Mouse (Mus musculus) myocyte (in vitro differentiated cells): ENCODE measurements around the gene Tmem63b. TPM values are rescaled to one million over a fixed set of nuclear protein-coding genes. Genes with fewer than 3 reads are reported as not detected.
"Not testable (repeated sequence)": the region's sequence is repeated elsewhere in the genome, so short reads cannot be mapped to it uniquely, and the experiment has no call there.

Source experiments
- H3K27me3 ChIP-seq: one replicate; pipeline ENCODE4 v1.6.1; 2011; ENCODE audit not compliant: control insufficient read depth, insufficient read depth, insufficient read length
- H3K36me3 ChIP-seq: one replicate; pipeline ENCODE4 v1.6.1; 2011; ENCODE audit not compliant: control insufficient read depth, insufficient read depth
- H3K4me2 ChIP-seq: one replicate; pipeline ENCODE4 v1.6.1; 2011; ENCODE audit warnings: low read depth, control low read depth
- H3K4me3 ChIP-seq: one replicate; pipeline ENCODE4 v1.5.1; 2011; ENCODE audit warnings: mild to moderate bottlenecking, control low read depth, moderate library complexity
- H3K79me2 ChIP-seq: one replicate; pipeline ENCODE4 v1.6.1; 2011; ENCODE audit not compliant: control insufficient read depth, insufficient read depth
- H3ac ChIP-seq: one replicate; pipeline ENCODE4 v1.6.1; 2011; ENCODE audit not compliant: control insufficient read depth, insufficient read length
- CEBPB ChIP-seq: IDR thresholded peaks from 2 replicates; pipeline ENCODE4 v1.6.1; 2011; ENCODE audit warnings: mild to moderate bottlenecking, moderate library complexity; ENCODE audit not compliant: poor library complexity, insufficient read depth, severe bottlenecking
- E2F4 ChIP-seq: IDR thresholded peaks from one replicate; pipeline ENCODE4 v1.6.1; 2011; ENCODE audit warnings: mild to moderate bottlenecking, control low read depth, moderate library complexity; ENCODE audit not compliant: insufficient read depth
- MAX ChIP-seq: IDR thresholded peaks from one replicate; pipeline ENCODE4 v1.6.1; 2011; ENCODE audit warnings: low read depth, mild to moderate bottlenecking, control low read depth
- MYOD1 ChIP-seq, 3 experiments: IDR thresholded peaks; one replicate each; pipeline ENCODE4 v1.6.1; 2011; ENCODE audit warnings: control low read depth in 2 of 3, low read depth in 2 of 3, mild to moderate bottlenecking in 2 of 3, moderate library complexity in 1 of 3; ENCODE audit not compliant: insufficient read length in 2 of 3, control insufficient read depth in 1 of 3
- MYOG ChIP-seq, 3 experiments: IDR thresholded peaks; one replicate each; pipeline ENCODE4 v1.6.1; 2011; ENCODE audit warnings: control low read depth in 2 of 3, low read depth in 2 of 3, mild to moderate bottlenecking in 2 of 3; ENCODE audit not compliant: insufficient read length in 2 of 3, control insufficient read depth in 1 of 3, insufficient read depth in 1 of 3
- POLR2A ChIP-seq: IDR thresholded peaks from one replicate; pipeline ENCODE4 v1.6.1; 2011; ENCODE audit warnings: low read depth, mild to moderate bottlenecking, control low read depth, moderate library complexity; ENCODE audit not compliant: insufficient read length
- POLR2AphosphoS2 ChIP-seq: IDR thresholded peaks from one replicate; pipeline ENCODE4 v1.6.1; 2011; ENCODE audit warnings: low read depth, control low read depth; ENCODE audit not compliant: insufficient read length
- REST ChIP-seq: IDR thresholded peaks from one replicate; pipeline ENCODE4 v1.6.1; 2011; ENCODE audit warnings: mild to moderate bottlenecking, control low read depth, moderate library complexity; ENCODE audit not compliant: insufficient read depth, insufficient read length
- SRF ChIP-seq: IDR thresholded peaks from one replicate; pipeline ENCODE4 v1.6.1; 2011; ENCODE audit warnings: low read depth; ENCODE audit not compliant: control insufficient read depth, insufficient read length
- TCF12 ChIP-seq: IDR thresholded peaks from one replicate; pipeline ENCODE4 v1.6.1; 2011; ENCODE audit warnings: mild to moderate bottlenecking, control low read depth; ENCODE audit not compliant: poor library complexity, insufficient read depth, severe bottlenecking
- TCF3 ChIP-seq: IDR thresholded peaks from one replicate; pipeline ENCODE4 v1.6.1; 2011; ENCODE audit warnings: low read depth, control low read depth; ENCODE audit not compliant: insufficient read length
- USF1 ChIP-seq: IDR thresholded peaks from one replicate; pipeline ENCODE4 v1.6.1; 2011; ENCODE audit warnings: low read depth, mild to moderate bottlenecking, control low read depth, moderate library complexity
- polyA plus RNA-seq: library from polyadenylated mRNA; unstranded; fragments of >200 nt; fragmentation: generic; extraction: Trizol; gene quantifications from one replicate; pipeline ENCODE4 v1.2.1, GENCODE M21; 2012; ENCODE audit warnings: missing spikeins

Tmem63b gene
- polyA plus RNA-seq, 1 experiment, result 58.4 TPM

GRCm38 (mm10) chr17:45626577-45627134 lies 60.0 kb downstream of the Tmem63b start:
- TF ChIP-seq CEBPB (no peak), POLR2AphosphoS2 (no peak), TCF12 (no peak), E2F4 (no peak), MYOD1 (IDR thresholded peaks at IDR 0.05; ENCODE audit: control insufficient read depth in 1 of 3, insufficient read length in 2 of 3, low read depth in 2 of 3) (peak; percentile 9 to 37 (median 30)), MYOG (IDR thresholded peaks at IDR 0.05; ENCODE audit: control insufficient read depth in 1 of 3, insufficient read depth in 1 of 3, insufficient read length in 2 of 3, low read depth in 2 of 3) (peak in 2 of 3 experiments; percentile 52 to 59), TCF3 (no peak)
- H3K27me3 ChIP-seq, result no peaks in the 10 kb centered on the region
- no peak overlapping the region for H3K4me3 ChIP-seq
- peak overlapping the region; percentile 59 for H3K4me2 ChIP-seq
- H3ac ChIP-seq, result no peak overlapping the region
- H3K36me3 ChIP-seq, result no peaks in the 10 kb centered on the region
- H3K79me2 ChIP-seq, result no peaks in the 10 kb centered on the region

- not testable (repeated sequence) for H3K4me2 ChIP-seq, H3ac ChIP-seq, H3K4me3 ChIP-seq, H3K79me2 ChIP-seq, H3K36me3 ChIP-seq, H3K27me3 ChIP-seq
These were observed 63.3 kb downstream of the Tmem63b start for GRCm38 (mm10) chr17:45623425-45623824.

DNA sequence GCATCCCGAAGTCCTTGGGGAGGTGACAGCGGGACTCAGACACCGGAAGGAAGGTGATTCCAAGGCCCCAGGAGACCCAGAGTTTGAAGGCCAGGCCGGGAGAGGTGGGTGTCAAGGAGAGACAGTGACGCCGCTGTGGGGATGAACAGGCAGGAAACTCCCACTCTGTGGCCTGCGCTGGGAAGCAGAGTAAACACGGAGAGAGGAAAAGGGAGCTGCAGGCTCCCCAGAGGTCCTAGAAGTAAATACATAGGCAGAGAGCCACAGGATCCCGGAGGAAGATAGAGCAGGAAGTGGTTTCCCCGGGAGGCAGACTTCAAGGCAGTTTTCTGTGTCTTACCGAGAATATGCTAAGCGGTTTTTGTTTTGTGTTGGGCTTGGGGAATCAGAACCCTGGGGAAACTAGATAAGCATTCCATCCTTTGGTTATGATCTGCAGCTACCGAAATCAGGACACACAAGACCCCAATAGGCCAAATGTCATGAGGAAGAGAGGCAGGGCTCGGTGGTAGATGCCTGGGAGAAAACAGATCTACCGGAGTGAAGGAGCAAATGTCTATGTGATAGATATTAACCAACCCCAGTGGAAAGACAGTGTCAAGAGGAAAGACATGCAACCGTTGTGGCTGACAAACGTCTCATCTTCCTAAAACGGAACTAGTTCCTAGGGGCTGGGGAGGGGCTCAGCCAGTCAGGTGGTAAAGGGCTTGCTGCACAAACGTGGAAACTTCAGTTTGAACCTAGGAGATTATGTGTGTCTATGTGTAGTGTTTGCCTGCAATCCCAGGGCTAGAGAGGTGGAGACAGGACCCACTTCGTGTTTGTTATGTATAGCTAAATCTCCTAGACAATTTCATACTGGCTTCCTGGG lies 67.1 kb downstream of the Tmem63b start:
- Histone ChIP-seq H3K36me3 (no peaks in the 10 kb centered on the region), H3K4me3 (no peak overlapping the region)
- TF ChIP-seq MAX (no peak), CEBPB (no peak), SRF (no peak), POLR2A (no peak), MYOD1 (IDR thresholded peaks at IDR 0.05; ENCODE audit: control insufficient read depth in 1 of 3, insufficient read length in 2 of 3, low read depth in 2 of 3) (no peak), E2F4 (no peak), REST (no peak), TCF3 (no peak), POLR2AphosphoS2 (no peak), USF1 (no peak), TCF12 (no peak), MYOG (IDR thresholded peaks at IDR 0.05; ENCODE audit: control insufficient read depth in 1 of 3, insufficient read depth in 1 of 3, insufficient read length in 2 of 3, low read depth in 2 of 3) (no peak)

DNA sequence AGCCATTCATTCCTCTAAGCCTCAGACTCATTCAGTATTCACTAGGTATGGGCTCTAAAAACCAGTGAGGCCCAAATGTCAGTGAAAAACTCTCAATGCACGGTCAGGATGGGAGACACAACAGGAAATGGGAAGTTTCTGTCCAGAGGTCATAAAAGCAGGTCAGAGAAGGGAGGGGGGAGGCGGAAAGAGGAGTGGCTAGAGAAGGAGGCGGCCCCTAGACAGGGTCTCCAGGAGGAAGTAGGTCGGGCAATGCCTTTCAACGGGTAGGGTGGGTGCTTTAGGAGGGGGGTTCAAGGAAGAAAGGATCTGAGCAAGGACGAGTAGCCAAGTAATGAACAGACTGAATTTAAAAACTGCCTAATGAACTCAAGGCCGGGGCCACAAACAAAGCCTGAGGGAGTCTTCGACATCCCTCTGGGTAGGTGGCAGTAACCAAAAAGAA lies 67.7 kb downstream of the Tmem63b start:
- Histone ChIP-seq H3K4me3 (no peak overlapping the region), H3K36me3 (no peaks in the 10 kb centered on the region), H3K27me3 (no peaks in the 10 kb centered on the region), H3K79me2 (no peaks in the 10 kb centered on the region), H3K4me2 (peak overlapping the region; percentile 42), H3ac (no peak overlapping the region)
- no peak for TF ChIP-seq MYOG (IDR thresholded peaks at IDR 0.05; ENCODE audit: control insufficient read depth in 1 of 3, insufficient read depth in 1 of 3, insufficient read length in 2 of 3, low read depth in 2 of 3)
- TF ChIP-seq POLR2AphosphoS2, result no peak
- TF ChIP-seq TCF3, result no peak
- no peak for TF ChIP-seq TCF12
- TF ChIP-seq CEBPB, result no peak
- TF ChIP-seq SRF, result no peak
- no peak for TF ChIP-seq MAX
- TF ChIP-seq E2F4, result no peak
- TF ChIP-seq POLR2A, result no peak
- TF ChIP-seq USF1, result no peak
- TF ChIP-seq REST, result no peak
- TF ChIP-seq MYOD1 (IDR thresholded peaks at IDR 0.05; ENCODE audit: control insufficient read depth in 1 of 3, insufficient read length in 2 of 3, low read depth in 2 of 3), result no peak

More for the DNA sequence above, 67.1 kb downstream of the Tmem63b start:
- Histone ChIP-seq H3ac (no peak overlapping the region), H3K27me3 (no peaks in the 10 kb centered on the region), H3K4me2 (peak overlapping the region; percentile 42), H3K79me2 (no peaks in the 10 kb centered on the region)

GRCm38 (mm10) chr17:45617655-45618054 lies 69.0 kb downstream of the Tmem63b start:
- Histone ChIP-seq H3K79me2 (no peaks in the 10 kb centered on the region), H3ac (no peak overlapping the region)
- TF ChIP-seq E2F4 (no peak), SRF (no peak), POLR2AphosphoS2 (no peak), MYOG (IDR thresholded peaks at IDR 0.05; ENCODE audit: control insufficient read depth in 1 of 3, insufficient read depth in 1 of 3, insufficient read length in 2 of 3, low read depth in 2 of 3) (no peak), REST (no peak), CEBPB (no peak), USF1 (no peak), MYOD1 (IDR thresholded peaks at IDR 0.05; ENCODE audit: control insufficient read depth in 1 of 3, insufficient read length in 2 of 3, low read depth in 2 of 3) (no peak), TCF12 (no peak)

More at GRCm38 (mm10) chr17:45617655-45618054, 69.0 kb downstream of the Tmem63b start:
- no peaks in the 10 kb centered on the region for H3K27me3 ChIP-seq
- no peak overlapping the region for H3K4me2 ChIP-seq
- H3K4me3 ChIP-seq, result no peak overlapping the region
- no peaks in the 10 kb centered on the region for H3K36me3 ChIP-seq
